Mouse (Mus musculus): ENCODE measurements around the gene Ints4. TPM values are rescaled to one million over a fixed set of nuclear protein-coding genes. Genes with fewer than 3 reads are reported as not detected.

Ints4 gene
- polyA plus RNA-seq, 1 experiment from 2014 or later, result 27.5 TPM

DNA sequence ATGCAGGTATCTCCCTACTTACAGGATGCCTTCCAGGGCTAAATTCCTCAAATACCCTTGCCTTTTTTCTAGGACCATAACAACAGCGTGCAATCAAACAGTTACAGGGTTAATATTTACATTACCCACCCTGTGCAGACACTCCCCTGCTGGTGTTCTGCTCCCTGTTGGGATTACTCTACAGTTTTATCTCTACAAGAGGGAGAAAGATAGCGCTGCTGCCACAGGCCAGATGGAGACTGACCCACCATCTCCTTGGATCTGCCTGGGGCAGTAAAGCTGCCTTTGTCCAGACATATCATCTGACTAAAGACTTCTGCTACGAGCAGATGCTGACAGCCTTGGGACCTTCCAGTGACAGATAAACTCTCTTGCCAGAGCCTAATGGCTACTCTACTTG is 109.7 kb downstream of the Ints4 start:
- 17% methylated on average over 3 of the region's 3 CpGs for WGBS
- peaks cover 27% of the 10 kb centered on the region for H3K4me1 ChIP-seq (replicated peaks)
- no peaks in the 10 kb centered on the region for H3K9me3 ChIP-seq (replicated peaks)
- ATAC-seq (replicated peaks; ENCODE audit: insufficient number of reproducible peaks, insufficient read depth, low FRiP score, low read depth), result no peak
- H3K4me3 ChIP-seq, result no peak overlapping the region
- no peak overlapping the region for H3K4me2 ChIP-seq
- no peaks in the 10 kb centered on the region for H3K36me3 ChIP-seq
- no peaks in the 10 kb centered on the region for H3K27me3 ChIP-seq
- H3K27ac ChIP-seq, result no peak overlapping the region
- no peak overlapping the region for H3K9ac ChIP-seq

Other genes starting within 250 kb of the Ints4 start
- gene Usp35, start 148.9 kb upstream of the Ints4 start, polyA plus RNA-seq (2015; fragmentation: Nextera tagmentation; extraction: Ambion mirVana), result 0.60 and 1.8 TPM in 2 replicates
- 3.5 and 4.5 TPM in 2 replicates for gene Kctd21, start 148.6 kb upstream of the Ints4 start, polyA plus RNA-seq (2015; fragmentation: Nextera tagmentation; extraction: Ambion mirVana)
- 25.8 and 28.2 TPM in 2 replicates for gene Alg8, start 109.3 kb upstream of the Ints4 start, polyA plus RNA-seq (2015; fragmentation: Nextera tagmentation; extraction: Ambion mirVana)
- 451 and 701 TPM in 2 replicates for gene Ndufc2, start 81.0 kb upstream of the Ints4 start, polyA plus RNA-seq (2015; fragmentation: Nextera tagmentation; extraction: Ambion mirVana)
- 0.82 and 1.1 TPM in 2 replicates for gene Thrsp, start 63.2 kb upstream of the Ints4 start, polyA plus RNA-seq (2015; fragmentation: Nextera tagmentation; extraction: Ambion mirVana)
- gene Kctd14, start 29.6 kb upstream of the Ints4 start, polyA plus RNA-seq (2015; fragmentation: Nextera tagmentation; extraction: Ambion mirVana), result 0.83 and 1.8 TPM in 2 replicates
- gene Aamdc, start 98.5 kb downstream of the Ints4 start, polyA plus RNA-seq (2015; fragmentation: Nextera tagmentation; extraction: Ambion mirVana), result 47.4 and 53.6 TPM in 2 replicates
- gene Rsf1, start 98.9 kb downstream of the Ints4 start, polyA plus RNA-seq (2015; fragmentation: Nextera tagmentation; extraction: Ambion mirVana), result 14.4 and 15.1 TPM in 2 replicates
- 80.5 and 102 TPM in 2 replicates for gene Clns1a, start 215.7 kb downstream of the Ints4 start, polyA plus RNA-seq (2015; fragmentation: Nextera tagmentation; extraction: Ambion mirVana)

All from heart, embryonic 15.5 days (tissue).